Mouse (Mus musculus) midbrain, embryonic 14.5 days (tissue): ENCODE results near the gene Hddc2. TPM values are rescaled to one million over a fixed set of nuclear protein-coding genes. Genes with fewer than 3 reads are reported as not detected.

Experiments used
- ATAC-seq: fragments of 200-750 bp; cut with Nextera tagmentation; 2 replicates; pipeline ENCODE4 v1.8.0; 2017; ENCODE audit warnings: moderate number of reproducible peaks, moderate library complexity; ENCODE audit not compliant: low FRiP score, low TSS enrichment
- DNase-seq: peaks from one replicate; pipeline ENCODE4 v3.0.0-alpha.2; 2015
- H3K27ac ChIP-seq: fragments of 300-500 bp; sonication (generic); replicated peaks from 2 replicates; pipeline ENCODE4 v1.5.1; 2014; ENCODE audit warnings: mild to moderate bottlenecking, low read depth, low read length, moderate library complexity
- H3K27me3 ChIP-seq: fragments of 300-500 bp; sonication (generic); 2 replicates; pipeline ENCODE4 v1.6.1; 2014; ENCODE audit warnings: low read length, control low read depth, mixed read lengths; ENCODE audit not compliant: control insufficient read depth, insufficient read depth
- H3K36me3 ChIP-seq: fragments of 300-500 bp; sonication (generic); 2 replicates; pipeline ENCODE4 v1.6.1; 2014; ENCODE audit warnings: low read length, control low read depth; ENCODE audit not compliant: control insufficient read depth, insufficient read depth
- H3K4me1 ChIP-seq: fragments of 300-500 bp; sonication (generic); 2 replicates; pipeline ENCODE4 v1.6.1; 2014; ENCODE audit warnings: mild to moderate bottlenecking, antibody characterized with exemption, low read length, control low read depth; ENCODE audit not compliant: control insufficient read depth, insufficient read depth
- H3K4me2 ChIP-seq: fragments of 300-500 bp; sonication (generic); 2 replicates; pipeline ENCODE4 v1.6.1; 2014; ENCODE audit warnings: mild to moderate bottlenecking, low read length, moderate library complexity
- H3K4me3 ChIP-seq: fragments of 300-500 bp; sonication (generic); replicated peaks from 2 replicates; pipeline ENCODE4 v1.5.1; 2014; ENCODE audit warnings: low read depth, low read length
- H3K9ac ChIP-seq: fragments of 300-500 bp; sonication (generic); replicated peaks from 2 replicates; pipeline ENCODE4 v1.6.1; 2014; ENCODE audit warnings: mild to moderate bottlenecking, low read length, moderate library complexity
- H3K9me3 ChIP-seq: fragments of 300-500 bp; sonication (generic); 2 replicates; pipeline ENCODE4 v1.6.1; 2016; ENCODE audit warnings: low read length, control low read depth, mixed read lengths; ENCODE audit not compliant: control insufficient read depth
- WGBS: fragments of 180-500 bp; shearing (Covaris S2); extraction: QIAGEN DNeasy Blood & Tissue Kit; methylation state at CpG from one replicate; pipeline ENCODE4 v1.1.7; 2014; 5-methylcytosine and 5-hydroxymethylcytosine counted together
- polyA plus RNA-seq: library from polyadenylated mRNA; unstranded; fragments of >200 nt; fragmentation: Nextera tagmentation; extraction: Ambion mirVana; gene quantifications from 2 replicates; pipeline ENCODE4 v1.2.1, GENCODE M21; 2014

Gene Hddc2
- polyA plus RNA-seq, 1 experiment from 2014 or later, result 51.7 TPM

- 58% methylated on average over 2 of the region's 2 CpGs for WGBS
- no peak for DNase-seq
- H3K36me3 ChIP-seq, result no peaks in the 10 kb centered on the region
- no peaks in the 10 kb centered on the region for H3K9me3 ChIP-seq
- no peak overlapping the region for H3K27ac ChIP-seq
- H3K27me3 ChIP-seq, result no peaks in the 10 kb centered on the region
- peaks cover 9% of the 10 kb centered on the region for H3K4me1 ChIP-seq
- no peak overlapping the region for H3K9ac ChIP-seq
- no peak overlapping the region for H3K4me3 ChIP-seq
- ATAC-seq, result no peak
- no peak overlapping the region for H3K4me2 ChIP-seq
Observed at GRCm38 (mm10) chr10:31298263-31298662, 14.9 kb upstream of the Hddc2 start.

- Histone ChIP-seq H3K4me3 (no peak overlapping the region), H3K9ac (no peak overlapping the region), H3K4me1 (peaks cover 9% of the 10 kb centered on the region), H3K27ac (no peak overlapping the region), H3K4me2 (no peak overlapping the region), H3K36me3 (no peaks in the 10 kb centered on the region), H3K9me3 (no peaks in the 10 kb centered on the region), H3K27me3 (no peaks in the 10 kb centered on the region)
- ATAC-seq, result peak; percentile 51; the same call in 1 of the 2 replicates
- peak; percentile 88 for DNase-seq
- WGBS, result 44% methylated on average over 6 of the region's 6 CpGs
Observed at GRCm38 (mm10) chr10:31298921-31299574, 14.1 kb upstream of the Hddc2 start.

- H3K4me1 ChIP-seq, result peaks cover 9% of the 10 kb centered on the region
- no peaks in the 10 kb centered on the region for H3K9me3 ChIP-seq
- no peaks in the 10 kb centered on the region for H3K27me3 ChIP-seq
- ATAC-seq (no peak), DNase-seq (no peak)
- no peaks in the 10 kb centered on the region for H3K36me3 ChIP-seq
- WGBS, result 88% methylated on average over 1 of the region's 1 CpGs
- H3K9ac ChIP-seq, result no peak overlapping the region
- no peak overlapping the region for H3K4me3 ChIP-seq
- H3K4me2 ChIP-seq, result no peak overlapping the region
- no peak overlapping the region for H3K27ac ChIP-seq
Observed at GRCm38 (mm10) chr10:31300292-31300691, 12.9 kb upstream of the Hddc2 start.

DNA sequence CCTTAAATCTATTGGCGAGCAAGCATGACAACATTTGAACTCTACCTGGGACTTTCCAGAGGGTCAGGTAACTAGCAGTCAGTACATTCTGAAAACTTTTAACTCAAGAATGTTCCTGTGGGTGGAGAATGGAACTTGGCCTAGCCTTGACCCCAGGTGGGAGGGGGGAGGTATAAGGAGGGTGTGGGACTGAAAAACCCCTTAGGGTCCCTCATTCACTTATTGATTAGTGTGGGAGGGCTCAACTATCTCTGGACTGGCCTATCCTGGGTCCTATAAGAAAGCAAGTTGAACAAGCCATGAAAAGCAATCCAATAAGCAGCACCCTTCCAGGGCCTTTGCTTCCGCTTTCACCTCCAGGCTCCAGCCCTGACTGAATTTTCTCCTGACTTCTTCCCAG is 9.7 kb upstream of the Hddc2 start:
- no peak for DNase-seq
- WGBS, result 95% methylated on average over 2 of the region's 2 CpGs

GRCm38 (mm10) chr10:31307024-31307598 is 6.1 kb upstream of the Hddc2 start:
- DNase-seq (no peak), ATAC-seq (0 out of 2 replicates have a peak, but pooled peaks have one; percentile 7)
- Histone ChIP-seq H3K9ac (no peak overlapping the region), H3K4me1 (no peaks in the 10 kb centered on the region), H3K36me3 (no peaks in the 10 kb centered on the region), H3K9me3 (no peaks in the 10 kb centered on the region), H3K4me2 (no peak overlapping the region), H3K27ac (no peak overlapping the region), H3K4me3 (no peak overlapping the region), H3K27me3 (no peaks in the 10 kb centered on the region)
- 33% methylated on average over 1 of the region's 1 CpGs for WGBS

More for the DNA sequence above, 9.7 kb upstream of the Hddc2 start:
- no peaks in the 10 kb centered on the region for H3K27me3 ChIP-seq
- H3K4me3 ChIP-seq, result no peak overlapping the region
- H3K9me3 ChIP-seq, result no peaks in the 10 kb centered on the region
- no peak overlapping the region for H3K9ac ChIP-seq
- no peaks in the 10 kb centered on the region for H3K36me3 ChIP-seq
- H3K27ac ChIP-seq, result no peak overlapping the region
- no peaks in the 10 kb centered on the region for H3K4me1 ChIP-seq
- no peak overlapping the region for H3K4me2 ChIP-seq
- ATAC-seq, result no peak

DNA sequence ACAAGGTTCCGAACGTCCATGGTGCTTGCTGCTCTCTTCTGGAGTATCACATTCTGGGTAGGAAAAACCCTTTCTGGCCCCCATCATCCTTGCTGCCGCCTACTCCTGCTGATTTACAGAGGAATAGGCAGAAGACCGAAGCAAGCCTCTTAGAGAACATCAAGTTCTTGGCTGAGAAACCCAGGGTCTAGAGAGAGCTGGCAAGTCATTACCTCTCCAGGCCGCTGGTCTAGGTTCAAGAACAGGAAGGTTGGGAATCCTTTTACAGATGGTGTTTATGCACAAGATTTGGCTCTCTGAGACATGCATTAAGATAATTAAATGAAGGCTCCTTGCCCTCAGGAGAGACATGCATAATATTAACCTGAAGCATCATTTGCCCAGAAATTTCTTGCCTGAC is 5.3 kb downstream of the Hddc2 start:
- 93% methylated on average over 5 of the region's 5 CpGs for WGBS
- H3K9me3 ChIP-seq, result no peaks in the 10 kb centered on the region
- H3K4me2 ChIP-seq, result no peak overlapping the region
- H3K4me1 ChIP-seq, result peaks cover 9% of the 10 kb centered on the region
- ATAC-seq (no peak), DNase-seq (no peak)
- no peaks in the 10 kb centered on the region for H3K27me3 ChIP-seq
- peaks cover 8% of the 10 kb centered on the region; the same call in 1 of the 2 replicates for H3K36me3 ChIP-seq
- no peak overlapping the region for H3K27ac ChIP-seq
- no peak overlapping the region for H3K4me3 ChIP-seq
- H3K9ac ChIP-seq, result no peak overlapping the region

- Histone ChIP-seq H3K4me3 (no peak overlapping the region), H3K9me3 (no peaks in the 10 kb centered on the region), H3K4me1 (no peaks in the 10 kb centered on the region), H3K9ac (no peak overlapping the region), H3K27me3 (no peaks in the 10 kb centered on the region), H3K36me3 (peaks cover 13% of the 10 kb centered on the region; the same call in 1 of the 2 replicates), H3K27ac (no peak overlapping the region), H3K4me2 (no peak overlapping the region)
- no peak for DNase-seq
- WGBS, result 92% methylated on average over 1 of the region's 1 CpGs
- no peak for ATAC-seq
Observed at GRCm38 (mm10) chr10:31329436-31329835, 16.3 kb downstream of the Hddc2 start.

DNA sequence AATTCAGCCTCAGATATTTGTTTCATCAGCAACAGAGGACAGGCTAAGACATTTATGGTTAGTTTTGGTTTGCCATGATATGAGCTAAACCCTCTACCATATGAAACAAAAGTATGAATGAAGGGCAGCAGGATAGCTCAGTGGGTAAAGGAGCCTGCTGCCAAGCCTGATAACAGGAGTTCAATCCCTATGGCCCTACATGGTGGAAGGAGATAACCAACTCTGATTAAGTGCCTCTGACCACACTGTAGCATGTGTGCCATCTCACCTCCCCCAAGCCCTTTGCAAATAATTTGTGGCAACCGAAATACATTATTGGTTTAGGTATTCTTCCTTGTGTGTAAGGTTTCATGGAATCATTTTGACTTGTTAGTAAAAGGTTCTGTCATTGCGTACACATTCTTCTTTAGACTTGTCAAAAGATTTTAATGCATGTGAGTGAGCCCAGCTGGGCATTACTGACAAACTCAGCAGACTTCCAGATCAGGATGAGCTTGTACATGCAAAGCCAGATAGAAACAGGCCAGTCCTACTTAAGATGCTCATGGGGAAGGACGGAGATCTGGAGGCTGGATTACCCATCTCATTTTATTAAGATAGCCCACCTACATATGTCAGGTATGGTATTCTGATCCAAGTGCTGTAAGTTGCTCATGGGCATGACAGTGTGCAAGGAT is 17.2 kb downstream of the Hddc2 start:
- H3K4me3 ChIP-seq, result no peak overlapping the region
- no peaks in the 10 kb centered on the region for H3K4me1 ChIP-seq
- H3K27ac ChIP-seq, result no peak overlapping the region
- ATAC-seq (no peak), DNase-seq (no peak)
- no peak overlapping the region for H3K9ac ChIP-seq
- no peak overlapping the region for H3K4me2 ChIP-seq
- H3K36me3 ChIP-seq, result peaks cover 13% of the 10 kb centered on the region; the same call in 1 of the 2 replicates
- H3K9me3 ChIP-seq, result no peaks in the 10 kb centered on the region
- H3K27me3 ChIP-seq, result no peaks in the 10 kb centered on the region
- WGBS, result 90% methylated on average over 3 of the region's 3 CpGs
